Mouse (Mus musculus): ENCODE data around the gene Mef2a. TPM values are rescaled to one million over a fixed set of nuclear protein-coding genes. Genes with fewer than 3 reads are reported as not detected.
A peak's percentile ranks its signal among the peaks of the same experiment; 100 is the strongest.

Mef2a gene
- polyA plus RNA-seq, 1 experiment from 2014 or later = 115 TPM

DNA sequence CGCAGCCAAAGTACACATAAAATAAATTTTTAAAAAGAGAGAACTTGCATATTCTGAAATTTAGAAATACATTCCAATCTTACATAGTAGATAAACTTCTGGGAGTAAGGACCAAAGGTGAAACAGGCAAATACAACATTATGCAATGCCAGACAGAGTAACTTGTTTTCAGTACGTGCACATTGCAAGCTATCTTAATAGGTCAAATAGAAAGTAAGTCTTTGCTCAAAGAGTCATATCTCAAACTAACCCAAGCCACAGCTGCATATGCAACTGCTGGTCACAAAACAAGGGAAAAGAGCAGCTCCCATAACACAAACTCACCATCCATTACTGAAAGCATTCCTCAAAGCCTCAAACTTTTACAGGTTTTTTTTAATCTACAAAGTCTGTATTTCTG is 4.3 kb downstream of the Mef2a start:
- Histone ChIP-seq H3K4me2 (peak overlapping the region; percentile 4; the same call in 1 of the 2 replicates), H3K4me3 (no peak overlapping the region), H3K27me3 (no peaks in the 10 kb centered on the region), H3K9me3 (replicated peaks) (no peaks in the 10 kb centered on the region), H3K27ac (peak overlapping the region; percentile 40; the same call in 1 of the 2 replicates), H3K4me1 (replicated peaks) (peaks cover 40% of the 10 kb centered on the region), H3K9ac (no peak overlapping the region), H3K36me3 (no peaks in the 10 kb centered on the region)
- 65% methylated on average over 2 of the region's 2 CpGs for WGBS
- ATAC-seq (replicated peaks; ENCODE audit: insufficient number of reproducible peaks, insufficient read depth, low FRiP score, low read depth) = no peak

- Histone ChIP-seq H3K27ac (no peak overlapping the region), H3K4me2 (no peak overlapping the region), H3K9ac (no peak overlapping the region), H3K4me3 (no peak overlapping the region), H3K27me3 (no peaks in the 10 kb centered on the region), H3K4me1 (replicated peaks) (peaks cover 20% of the 10 kb centered on the region), H3K36me3 (0 out of 2 replicates have a peak, but pooled peaks cover 3% of the 10 kb centered on the region), H3K9me3 (replicated peaks) (no peaks in the 10 kb centered on the region)
- WGBS = 84% methylated on average over 3 of the region's 3 CpGs
- ATAC-seq (replicated peaks; ENCODE audit: insufficient number of reproducible peaks, insufficient read depth, low FRiP score, low read depth) = no peak
Measured at GRCm38 (mm10) chr7:67360588-67360987, 12.1 kb downstream of the Mef2a start.

DNA sequence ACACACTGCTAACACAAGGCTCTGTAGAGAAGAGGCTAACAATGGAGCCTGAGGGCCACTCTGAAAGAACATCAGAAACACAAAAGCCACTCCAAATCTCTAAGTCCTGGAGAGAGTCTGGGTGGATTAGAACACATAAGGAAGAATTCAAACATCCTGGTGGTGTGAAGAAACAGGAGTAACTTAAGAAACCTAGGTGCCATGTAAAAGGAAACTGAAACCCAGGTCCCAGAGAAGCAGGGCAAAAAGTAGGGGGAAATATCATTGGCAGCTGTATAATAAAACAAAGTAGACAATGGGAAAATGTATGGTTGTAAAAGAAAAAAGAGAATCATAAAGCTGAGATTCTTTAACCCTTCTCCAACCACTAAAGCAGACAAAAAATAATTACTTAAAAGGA is 12.8 kb downstream of the Mef2a start:
- Histone ChIP-seq H3K27ac (no peak overlapping the region), H3K9ac (no peak overlapping the region), H3K4me2 (no peak overlapping the region), H3K9me3 (replicated peaks) (no peaks in the 10 kb centered on the region), H3K4me3 (no peak overlapping the region), H3K27me3 (no peaks in the 10 kb centered on the region), H3K4me1 (replicated peaks) (peaks cover 18% of the 10 kb centered on the region), H3K36me3 (0 out of 2 replicates have a peak, but pooled peaks cover 5% of the 10 kb centered on the region)
- ATAC-seq (replicated peaks; ENCODE audit: insufficient number of reproducible peaks, insufficient read depth, low FRiP score, low read depth) = no peak

GRCm38 (mm10) chr7:67355870-67356269 is 16.8 kb downstream of the Mef2a start:
- Histone ChIP-seq H3K9me3 (replicated peaks) (no peaks in the 10 kb centered on the region), H3K36me3 (0 out of 2 replicates have a peak, but pooled peaks cover 5% of the 10 kb centered on the region), H3K4me1 (replicated peaks) (peaks cover 12% of the 10 kb centered on the region), H3K9ac (no peak overlapping the region), H3K4me3 (no peak overlapping the region), H3K4me2 (no peak overlapping the region), H3K27ac (no peak overlapping the region), H3K27me3 (no peaks in the 10 kb centered on the region)
- 91% methylated on average over 5 of the region's 5 CpGs for WGBS
- no peak for ATAC-seq (replicated peaks; ENCODE audit: insufficient number of reproducible peaks, insufficient read depth, low FRiP score, low read depth)

DNA sequence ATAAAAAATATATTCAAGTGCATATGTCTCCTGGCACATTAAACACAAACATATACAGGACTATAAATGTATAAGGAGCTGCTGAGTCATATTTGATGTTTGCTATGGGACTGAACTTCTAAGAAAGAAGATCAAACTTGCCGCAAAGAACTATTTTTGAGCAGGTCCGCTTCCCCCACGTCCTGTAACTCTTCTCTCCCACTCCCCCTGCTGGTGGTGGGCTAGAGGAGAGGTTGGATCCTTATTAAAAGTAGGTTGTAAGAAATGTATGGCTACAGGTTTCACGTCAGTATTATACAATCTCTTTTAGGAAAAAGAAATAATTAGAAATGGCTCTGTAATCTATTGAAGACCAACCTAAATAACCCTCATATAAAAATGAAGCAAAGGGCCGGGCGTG is 19.0 kb downstream of the Mef2a start:
- 87% methylated on average over 6 of the region's 6 CpGs for WGBS
- H3K27me3 ChIP-seq = no peaks in the 10 kb centered on the region
- H3K27ac ChIP-seq = no peak overlapping the region
- peaks cover 4% of the 10 kb centered on the region for H3K4me1 ChIP-seq (replicated peaks)
- 0 out of 2 replicates have a peak, but pooled peaks cover 5% of the 10 kb centered on the region for H3K36me3 ChIP-seq
- no peaks in the 10 kb centered on the region for H3K9me3 ChIP-seq (replicated peaks)
- no peak for ATAC-seq (replicated peaks; ENCODE audit: insufficient number of reproducible peaks, insufficient read depth, low FRiP score, low read depth)
- no peak overlapping the region for H3K9ac ChIP-seq
- H3K4me3 ChIP-seq = no peak overlapping the region
- H3K4me2 ChIP-seq = no peak overlapping the region

- no peak overlapping the region for H3K4me3 ChIP-seq
- no peaks in the 10 kb centered on the region for H3K27me3 ChIP-seq
- no peaks in the 10 kb centered on the region for H3K9me3 ChIP-seq (replicated peaks)
- H3K9ac ChIP-seq = no peak overlapping the region
- H3K4me2 ChIP-seq = no peak overlapping the region
- no peak overlapping the region for H3K27ac ChIP-seq
- ATAC-seq (replicated peaks; ENCODE audit: insufficient number of reproducible peaks, insufficient read depth, low FRiP score, low read depth) = no peak
- 0 out of 2 replicates have a peak, but pooled peaks cover 5% of the 10 kb centered on the region for H3K36me3 ChIP-seq
- 70% methylated on average over 4 of the region's 4 CpGs for WGBS
- H3K4me1 ChIP-seq (replicated peaks) = peaks cover 3% of the 10 kb centered on the region; the same call in 1 of the 2 replicates
Measured at GRCm38 (mm10) chr7:67352989-67353388, 19.7 kb downstream of the Mef2a start.

DNA sequence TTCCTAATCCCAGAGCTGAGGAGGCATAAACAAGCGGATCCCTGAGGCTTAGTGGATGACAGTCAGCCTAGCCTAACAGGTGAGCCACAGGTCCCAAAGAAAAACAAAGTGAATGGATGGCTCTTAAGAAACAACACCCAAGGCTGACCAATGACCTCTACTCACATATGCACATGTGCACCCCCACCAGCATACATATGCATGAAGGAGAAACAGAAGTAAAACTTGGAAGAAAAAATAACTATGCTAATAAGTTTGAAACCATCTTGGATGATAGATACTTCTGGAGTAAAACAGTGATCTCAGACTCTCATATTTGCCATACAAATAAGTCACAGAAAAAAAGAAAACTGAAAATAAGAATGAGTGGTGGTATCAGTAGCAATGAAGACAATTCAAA is 28.2 kb downstream of the Mef2a start:
- 96% methylated on average over 1 of the region's 1 CpGs for WGBS
- peaks cover 3% of the 10 kb centered on the region for H3K4me1 ChIP-seq (replicated peaks)
- no peak overlapping the region for H3K4me3 ChIP-seq
- peaks cover 2% of the 10 kb centered on the region; the same call in 1 of the 2 replicates for H3K36me3 ChIP-seq
- H3K9ac ChIP-seq = no peak overlapping the region
- H3K4me2 ChIP-seq = no peak overlapping the region
- no peak overlapping the region for H3K27ac ChIP-seq
- no peaks in the 10 kb centered on the region for H3K9me3 ChIP-seq (replicated peaks)
- ATAC-seq (replicated peaks; ENCODE audit: insufficient number of reproducible peaks, insufficient read depth, low FRiP score, low read depth) = no peak
- no peaks in the 10 kb centered on the region for H3K27me3 ChIP-seq

DNA sequence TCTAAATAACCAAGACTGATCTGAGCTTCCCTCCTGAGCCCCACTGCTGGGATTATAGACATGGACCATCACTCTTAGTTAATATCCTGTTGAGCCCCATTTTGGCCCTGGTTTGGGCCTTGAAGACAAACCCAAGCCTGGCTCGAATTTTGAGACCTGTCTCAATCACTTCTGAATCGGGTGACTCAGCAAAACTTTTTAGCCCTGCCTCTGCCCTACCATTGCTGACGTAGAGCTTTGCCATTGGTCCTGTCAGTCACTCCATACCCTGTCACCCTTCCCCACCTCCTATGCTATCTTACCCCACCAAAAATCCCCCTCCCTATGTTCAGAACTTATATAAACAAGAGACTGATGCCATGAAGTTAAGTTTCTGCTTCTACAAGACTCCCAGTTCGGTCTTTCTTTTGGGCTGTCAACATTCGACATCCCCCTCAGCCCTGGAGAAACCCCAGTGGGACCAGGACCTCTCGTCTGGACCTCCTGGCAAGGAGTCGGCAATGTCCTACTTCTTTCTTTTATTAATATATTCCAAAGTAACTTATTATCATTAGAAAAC is 30.5 kb downstream of the Mef2a start:
- H3K36me3 ChIP-seq = peaks cover 6% of the 10 kb centered on the region
- H3K4me2 ChIP-seq = no peak overlapping the region
- H3K4me1 ChIP-seq (replicated peaks) = peaks cover 5% of the 10 kb centered on the region
- H3K27ac ChIP-seq = no peak overlapping the region
- H3K9ac ChIP-seq = no peak overlapping the region
- no peaks in the 10 kb centered on the region for H3K27me3 ChIP-seq
- no peak overlapping the region for H3K4me3 ChIP-seq
- no peaks in the 10 kb centered on the region for H3K9me3 ChIP-seq (replicated peaks)
- WGBS = 82% methylated on average over 7 of the region's 7 CpGs
- ATAC-seq (replicated peaks; ENCODE audit: insufficient number of reproducible peaks, insufficient read depth, low FRiP score, low read depth) = no peak

- H3K4me2 ChIP-seq = no peak overlapping the region
- H3K27me3 ChIP-seq = no peaks in the 10 kb centered on the region
- no peak overlapping the region for H3K4me3 ChIP-seq
- H3K9me3 ChIP-seq (replicated peaks) = no peaks in the 10 kb centered on the region
- no peak overlapping the region for H3K27ac ChIP-seq
- 76% methylated on average over 1 of the region's 1 CpGs for WGBS
- H3K4me1 ChIP-seq (replicated peaks) = peaks cover 4% of the 10 kb centered on the region; the same call in 1 of the 2 replicates
- no peak for ATAC-seq (replicated peaks; ENCODE audit: insufficient number of reproducible peaks, insufficient read depth, low FRiP score, low read depth)
- no peaks in the 10 kb centered on the region for H3K36me3 ChIP-seq
- H3K9ac ChIP-seq = no peak overlapping the region
Measured at GRCm38 (mm10) chr7:67320359-67320758, 52.3 kb downstream of the Mef2a start.

DNA sequence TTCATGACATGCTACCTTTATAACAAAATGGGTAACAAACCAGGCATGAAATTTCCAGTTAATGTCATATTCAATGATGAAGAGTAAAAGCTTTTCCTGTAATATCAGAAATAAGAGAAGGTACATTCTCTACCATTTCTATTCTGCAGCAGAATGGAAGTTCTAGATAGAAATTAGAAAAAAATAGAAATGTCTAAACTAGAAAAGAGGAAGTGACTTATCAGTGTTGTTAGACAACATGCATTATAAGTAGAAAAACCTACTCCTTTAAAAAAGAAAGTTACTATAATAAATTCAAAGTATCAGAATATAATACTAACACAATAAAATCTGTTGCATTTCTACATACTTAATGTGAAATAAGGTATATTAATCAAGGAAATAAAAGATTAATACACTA is 54.0 kb downstream of the Mef2a start:
- Histone ChIP-seq H3K4me3 (no peak overlapping the region), H3K27ac (no peak overlapping the region), H3K27me3 (no peaks in the 10 kb centered on the region), H3K36me3 (no peaks in the 10 kb centered on the region; the same call in 1 of the 2 replicates), H3K9ac (no peak overlapping the region), H3K9me3 (replicated peaks) (no peaks in the 10 kb centered on the region), H3K4me1 (replicated peaks) (peaks cover 4% of the 10 kb centered on the region; the same call in 1 of the 2 replicates), H3K4me2 (no peak overlapping the region)
- ATAC-seq (replicated peaks; ENCODE audit: insufficient number of reproducible peaks, insufficient read depth, low FRiP score, low read depth) = no peak

GRCm38 (mm10) chr7:67313200-67313599 is 59.5 kb downstream of the Mef2a start:
- H3K36me3 ChIP-seq = no peaks in the 10 kb centered on the region; the same call in 1 of the 2 replicates
- WGBS = 57% methylated on average over 3 of the region's 3 CpGs
- H3K27ac ChIP-seq = no peak overlapping the region
- no peak overlapping the region for H3K9ac ChIP-seq
- H3K4me3 ChIP-seq = no peak overlapping the region
- 0 out of 2 replicates have a peak, but pooled peaks cover 2% of the 10 kb centered on the region for H3K4me1 ChIP-seq (replicated peaks)
- no peak for ATAC-seq (replicated peaks; ENCODE audit: insufficient number of reproducible peaks, insufficient read depth, low FRiP score, low read depth)
- H3K4me2 ChIP-seq = no peak overlapping the region
- no peaks in the 10 kb centered on the region for H3K27me3 ChIP-seq
- no peaks in the 10 kb centered on the region for H3K9me3 ChIP-seq (replicated peaks)

DNA sequence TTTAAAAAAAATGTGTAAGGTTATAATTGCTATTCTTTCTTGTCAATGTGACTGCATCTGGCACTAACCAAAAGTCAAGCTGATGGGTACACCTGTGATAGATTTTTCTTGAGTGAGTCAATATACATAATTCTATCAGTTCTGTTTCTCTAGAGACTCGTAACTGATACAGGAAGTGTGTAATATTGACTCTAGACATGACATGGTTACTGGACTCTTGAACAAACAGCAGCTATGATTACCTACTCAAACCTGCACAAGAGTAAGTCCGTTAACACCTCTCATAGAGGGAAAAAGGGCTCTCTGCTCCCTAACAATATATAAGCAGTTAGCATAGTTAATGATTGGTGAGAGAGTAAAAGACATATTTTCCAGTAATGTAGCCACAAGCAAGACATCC is 62.5 kb downstream of the Mef2a start:
- Histone ChIP-seq H3K27ac (no peak overlapping the region), H3K4me2 (no peak overlapping the region), H3K9me3 (replicated peaks) (no peaks in the 10 kb centered on the region), H3K27me3 (no peaks in the 10 kb centered on the region), H3K9ac (no peak overlapping the region), H3K4me1 (replicated peaks) (no peaks in the 10 kb centered on the region), H3K36me3 (no peaks in the 10 kb centered on the region; the same call in 1 of the 2 replicates), H3K4me3 (no peak overlapping the region)
- ATAC-seq (replicated peaks; ENCODE audit: insufficient number of reproducible peaks, insufficient read depth, low FRiP score, low read depth) = no peak
- WGBS = 73% methylated on average over 2 of the region's 2 CpGs

All from heart, embryonic 15.5 days (tissue).